Mouse (Mus musculus): Measurements from ENCODE around the gene Gab2. TPM values are rescaled to one million over a fixed set of nuclear protein-coding genes. Genes with fewer than 3 reads are reported as not detected.
A peak's percentile ranks its signal among the peaks of the same experiment; 100 is the strongest.

The Gab2 gene
- total RNA-seq (2022): 1 to 10 TPM; 3.6 to 7.0 (median 5.3) TPM

DNA sequence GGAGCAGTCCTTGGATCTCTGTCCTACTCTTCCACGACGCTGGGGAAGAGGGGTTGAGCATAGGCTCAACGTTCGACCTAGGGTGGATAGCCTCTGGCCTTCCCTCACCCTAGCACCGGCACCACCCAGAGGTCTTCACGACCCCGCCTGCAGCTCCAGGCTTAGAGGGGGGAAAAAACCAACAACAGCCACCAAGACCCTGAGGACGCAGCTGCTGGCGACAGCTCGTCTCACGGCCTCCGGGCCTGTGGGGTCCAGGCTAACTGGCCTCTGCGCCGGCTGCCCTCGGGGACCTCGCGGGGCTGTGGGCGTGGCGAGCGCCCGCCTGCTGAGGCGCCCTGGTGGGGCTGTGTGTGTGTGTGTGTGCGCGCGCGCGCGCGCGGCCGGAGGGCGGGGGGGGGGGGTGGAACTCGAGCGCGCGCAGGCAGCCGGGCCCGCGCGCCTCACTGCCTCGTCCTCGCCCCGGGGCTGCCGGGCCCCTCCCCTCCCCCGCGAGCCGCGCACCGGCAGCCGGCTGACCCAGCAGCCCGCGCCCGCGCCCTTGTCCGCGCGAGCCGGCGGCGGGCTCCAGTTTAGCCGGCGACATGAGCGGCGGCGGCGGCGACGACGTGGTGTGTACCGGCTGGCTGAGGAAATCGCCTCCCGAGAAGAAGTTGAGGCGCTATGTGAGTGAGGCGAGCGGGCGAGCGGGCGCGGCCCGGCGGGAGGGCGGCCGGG lies at the start of gene Gab2:
Gene Gab2, plus strand, starts transcription at position 345 of the 717 bp plus-strand sequence.
- peak; percentile 61 to 69 for DNase-seq (ENCODE audit: low spot score in 2 of 2)

DNA sequence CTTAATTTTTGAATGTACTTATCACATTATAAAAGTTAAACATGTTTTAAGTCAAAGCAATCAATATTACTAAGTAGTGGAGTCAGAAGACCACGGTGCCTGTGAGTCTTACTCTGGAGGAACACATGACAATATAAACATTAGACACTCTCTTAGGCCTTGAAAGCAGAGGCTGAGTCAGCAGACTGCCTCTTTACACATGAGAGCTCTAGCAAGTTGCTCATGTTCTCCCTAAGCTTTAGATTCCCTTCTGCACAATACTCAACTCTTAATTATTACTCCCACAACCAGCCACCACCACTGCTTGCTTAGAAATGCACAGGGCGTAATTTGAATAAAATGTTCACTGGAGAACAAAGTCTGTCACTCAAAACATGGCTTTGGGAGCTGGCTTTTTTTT lies 49.0 kb upstream of the Gab2 start:
- no peak for DNase-seq (ENCODE audit: low spot score in 2 of 2)

DNA sequence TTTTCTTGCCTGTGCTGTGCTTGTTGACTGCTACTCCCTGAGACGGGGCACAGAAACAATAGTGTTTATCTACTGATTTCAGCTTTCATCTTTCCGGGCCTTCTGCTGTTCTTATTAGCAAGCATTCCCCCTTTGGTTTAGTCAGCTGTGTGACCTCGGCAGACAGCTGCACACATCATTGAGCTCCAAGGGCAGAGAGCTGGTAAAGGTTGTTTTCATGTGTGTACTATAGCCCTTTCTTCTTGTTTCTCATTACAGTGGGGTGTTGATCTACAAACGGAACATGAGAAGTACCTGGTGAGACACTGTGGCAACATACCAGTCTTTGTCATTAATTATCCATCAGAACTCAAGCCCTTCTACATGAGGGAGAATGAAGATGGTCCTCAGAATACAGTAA lies 41.7 kb upstream of the Gab2 start:
- DNase-seq (ENCODE audit: low spot score in 2 of 2): no peak

DNA sequence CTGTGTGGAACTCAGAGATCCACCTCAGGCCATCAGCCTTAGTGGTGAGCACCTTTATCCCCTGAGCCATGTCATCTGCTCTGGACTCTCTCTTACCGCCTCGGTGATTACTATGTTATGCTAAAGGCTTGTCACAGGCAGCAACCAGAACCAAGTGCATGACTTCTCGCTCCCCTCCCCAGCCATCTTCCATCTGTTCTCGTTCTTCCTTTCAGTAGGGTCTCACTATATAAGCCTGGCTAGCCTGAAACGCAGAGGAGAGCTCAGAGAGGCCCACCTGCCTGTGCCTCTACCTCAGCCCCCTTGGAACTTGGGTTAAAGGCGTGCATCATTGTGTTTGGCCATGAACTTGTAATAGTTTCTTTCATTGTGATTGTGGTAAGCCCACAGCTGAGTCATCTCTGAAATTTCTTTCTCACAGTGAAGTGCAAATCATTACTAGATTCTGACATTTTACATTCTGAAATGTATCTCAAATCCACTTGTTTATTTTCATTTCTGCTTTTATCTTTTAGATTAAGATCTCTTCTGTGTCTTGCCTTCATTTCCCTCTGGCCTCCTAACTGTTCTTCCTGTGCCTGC lies 39.4 kb upstream of the Gab2 start:
- DNase-seq (ENCODE audit: low spot score in 2 of 2): no peak

DNA sequence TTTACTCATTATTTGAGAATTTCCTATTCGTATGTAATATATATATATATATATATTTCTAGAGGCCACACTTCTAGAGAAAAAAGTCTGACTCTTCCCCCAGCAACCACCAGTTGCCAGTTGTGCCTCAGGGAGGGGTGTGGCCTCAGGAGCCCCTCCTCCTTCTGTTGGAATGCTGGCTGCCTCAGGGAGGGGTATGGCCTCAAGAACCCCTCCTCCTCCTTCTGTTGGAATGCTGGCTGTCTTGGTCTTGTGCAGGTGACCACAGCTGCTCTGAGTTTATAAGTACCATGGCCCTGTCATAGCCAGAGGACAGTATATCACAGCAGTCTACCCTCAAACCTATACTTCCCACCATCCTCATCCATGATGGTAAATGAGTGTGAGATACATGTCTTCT lies 38.4 kb upstream of the Gab2 start:
- no peak for DNase-seq (ENCODE audit: low spot score in 2 of 2)

DNA sequence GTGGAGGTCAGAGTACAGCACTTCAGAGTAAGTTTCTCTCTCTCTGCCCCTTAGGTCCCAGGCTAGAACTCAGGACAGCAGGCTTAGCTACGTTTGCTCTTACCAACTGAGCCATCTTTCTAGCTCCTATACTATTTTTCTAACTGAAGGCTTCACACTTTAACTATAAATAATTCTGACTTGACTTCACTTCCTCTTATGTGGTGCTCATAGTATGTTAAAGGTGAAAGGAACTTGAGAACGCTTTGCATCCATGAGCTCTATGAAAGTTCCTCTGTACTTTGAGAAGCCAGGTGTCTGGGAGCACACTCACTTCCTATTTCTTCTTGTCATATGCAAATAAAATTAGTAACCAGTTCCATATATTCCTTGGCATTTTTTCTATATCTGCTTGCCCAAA lies 20.4 kb upstream of the Gab2 start:
- no peak for DNase-seq (ENCODE audit: low spot score in 2 of 2)

DNA sequence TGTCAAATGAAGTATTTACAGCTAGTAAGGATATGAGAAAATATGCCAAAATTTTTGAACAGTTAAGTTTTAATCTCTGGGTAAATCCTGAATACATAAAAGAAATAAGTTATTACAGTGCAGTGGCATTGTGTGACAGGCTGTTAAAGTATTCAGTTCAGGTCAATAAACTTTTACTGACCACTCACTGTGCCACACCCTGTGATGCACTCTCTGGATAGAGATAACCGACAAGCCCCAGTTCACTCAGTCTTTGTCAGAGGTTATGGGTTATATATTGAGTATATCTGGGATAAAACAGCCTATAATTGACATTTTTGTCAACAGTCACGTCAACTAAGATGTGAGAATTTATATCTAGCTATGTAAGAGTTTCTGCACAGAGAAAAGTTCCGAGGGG lies 9.9 kb upstream of the Gab2 start:
- DNase-seq (ENCODE audit: low spot score in 2 of 2): no peak

DNA sequence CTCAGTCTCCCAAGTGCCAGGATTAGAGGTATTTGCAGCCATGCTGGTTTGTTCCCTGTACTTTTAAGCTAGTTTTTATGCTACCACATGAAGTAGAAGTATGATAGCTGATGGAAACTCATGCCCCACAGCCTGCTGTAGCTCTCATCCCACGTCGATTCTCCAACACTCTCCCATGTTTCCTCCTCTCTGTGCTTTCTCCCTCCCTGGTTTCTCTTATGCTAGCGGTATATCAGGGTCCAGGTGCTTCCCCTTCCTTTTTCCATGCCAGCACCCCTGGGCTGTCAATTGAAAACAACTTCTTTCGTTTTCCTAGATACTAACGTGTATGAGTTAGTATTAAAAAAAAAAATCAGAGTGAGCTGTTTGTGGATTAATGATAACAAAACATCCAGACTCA lies 9.3 kb upstream of the Gab2 start:
- no peak for DNase-seq (ENCODE audit: low spot score in 2 of 2)

DNA sequence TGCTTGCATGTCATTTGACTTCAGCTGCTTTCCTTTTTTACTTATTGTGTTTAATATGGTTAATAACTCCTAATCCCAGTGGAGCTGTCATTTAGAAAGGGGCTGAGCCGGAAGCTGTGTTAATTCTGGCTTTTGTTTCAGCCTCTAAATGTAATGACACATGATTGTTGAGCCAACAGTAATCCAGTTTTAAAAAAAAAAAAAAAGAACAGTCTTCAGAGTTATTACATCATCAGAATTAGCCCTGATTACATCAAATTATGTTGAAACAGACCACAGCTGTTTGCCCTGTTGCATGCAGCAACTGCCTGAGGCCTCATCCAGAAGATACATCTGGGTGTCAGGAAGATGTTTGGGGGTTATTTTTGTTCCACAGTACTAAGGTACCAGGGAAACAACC lies 6.4 kb upstream of the Gab2 start:
- no peak for DNase-seq (ENCODE audit: low spot score in 2 of 2)

DNA sequence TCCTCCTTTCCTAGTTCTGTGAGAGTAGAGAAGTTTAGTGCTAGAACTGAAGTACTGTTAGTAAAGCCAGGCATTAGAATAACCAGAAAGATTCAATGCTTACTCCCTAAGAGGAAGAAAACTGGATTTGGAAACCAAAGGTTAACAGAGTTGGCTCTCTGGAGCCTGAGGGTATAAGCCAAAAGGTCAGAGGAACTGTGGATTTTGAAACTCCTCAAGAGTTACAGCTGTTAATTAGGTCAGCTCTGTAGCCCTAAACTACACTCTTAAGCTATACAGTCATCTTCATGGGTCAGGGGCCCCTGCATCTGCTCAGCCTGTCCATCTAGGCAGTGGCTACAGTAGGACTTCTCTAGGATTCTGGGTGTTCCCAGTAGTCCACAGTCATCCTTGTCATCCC lies 4.4 kb upstream of the Gab2 start:
- DNase-seq (ENCODE audit: low spot score in 2 of 2): no peak

DNA sequence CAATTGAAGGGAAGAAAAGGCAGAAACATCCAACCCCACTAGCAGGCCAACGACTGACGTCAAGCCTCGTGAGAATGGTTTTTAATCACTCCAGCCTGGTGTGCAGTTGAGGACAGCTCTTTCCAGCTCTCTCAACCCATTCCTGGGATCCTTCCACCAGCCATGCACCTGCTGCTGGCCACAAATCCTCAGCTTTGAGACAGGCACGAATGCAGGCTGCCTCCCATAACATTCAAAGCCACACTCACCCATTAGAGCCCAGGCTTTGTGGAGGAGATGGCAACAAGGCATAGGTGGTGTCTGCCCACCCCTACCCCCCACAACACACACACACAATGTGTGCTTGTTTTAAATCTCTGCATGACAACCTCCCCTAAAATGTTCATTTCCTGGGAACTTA lies 2.7 kb upstream of the Gab2 start:
- no peak for DNase-seq (ENCODE audit: low spot score in 2 of 2)

DNA sequence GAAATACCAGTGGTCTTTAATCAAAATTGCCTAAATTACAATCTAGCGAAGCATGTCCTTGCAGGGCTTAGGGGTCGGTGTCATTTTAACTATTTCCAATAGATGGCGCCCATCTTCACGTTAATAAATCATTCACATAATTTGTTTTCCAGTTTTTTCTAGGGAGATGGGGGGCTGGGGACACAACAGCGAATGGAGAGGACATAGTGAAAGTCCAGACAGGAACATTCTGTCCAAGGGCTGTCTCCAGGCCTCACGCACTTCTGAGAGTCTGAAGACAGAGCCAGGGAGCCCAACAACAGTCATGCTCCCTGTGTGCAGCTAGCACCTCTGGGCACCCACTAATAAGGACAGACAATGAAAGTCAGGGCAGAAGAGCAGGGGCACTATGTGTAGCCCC lies 2.2 kb upstream of the Gab2 start:
- peak; percentile 16 to 25 for DNase-seq (ENCODE audit: low spot score in 2 of 2)

DNA sequence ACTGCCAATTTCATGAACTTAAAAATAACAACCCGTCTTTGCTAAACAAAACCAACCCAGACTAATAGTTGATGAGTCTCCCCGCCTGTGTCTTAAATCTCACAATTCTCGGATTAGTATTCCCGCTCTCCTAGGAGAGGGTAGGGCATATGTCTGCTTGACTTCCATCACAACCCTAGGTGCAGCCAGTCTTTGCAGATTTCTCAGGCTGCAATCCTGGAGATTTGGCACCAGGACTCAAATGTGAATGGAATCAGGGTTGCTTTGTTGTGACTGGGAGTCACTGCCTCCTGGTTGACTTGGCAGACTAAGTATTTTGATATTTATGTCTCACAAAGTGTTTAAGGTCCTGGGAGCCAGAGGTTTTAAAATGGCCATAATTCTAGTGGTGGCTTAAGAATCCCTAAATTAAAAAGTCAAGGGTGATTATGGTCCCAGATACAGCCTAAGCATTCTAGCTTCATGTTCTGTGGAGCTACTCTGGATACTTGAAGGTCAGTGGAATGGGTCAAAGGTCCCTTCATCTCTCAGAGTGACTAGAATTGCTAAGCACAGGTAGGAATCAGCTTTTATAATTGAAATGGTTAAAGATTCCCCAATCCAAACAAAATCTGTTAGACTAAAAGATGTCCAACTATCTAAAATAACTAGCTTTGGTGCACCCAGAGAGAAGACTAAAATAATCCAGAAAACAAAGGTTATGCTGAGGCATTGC lies 1.6 kb upstream of the Gab2 start:
- DNase-seq (ENCODE audit: low spot score in 2 of 2): no peak

DNA sequence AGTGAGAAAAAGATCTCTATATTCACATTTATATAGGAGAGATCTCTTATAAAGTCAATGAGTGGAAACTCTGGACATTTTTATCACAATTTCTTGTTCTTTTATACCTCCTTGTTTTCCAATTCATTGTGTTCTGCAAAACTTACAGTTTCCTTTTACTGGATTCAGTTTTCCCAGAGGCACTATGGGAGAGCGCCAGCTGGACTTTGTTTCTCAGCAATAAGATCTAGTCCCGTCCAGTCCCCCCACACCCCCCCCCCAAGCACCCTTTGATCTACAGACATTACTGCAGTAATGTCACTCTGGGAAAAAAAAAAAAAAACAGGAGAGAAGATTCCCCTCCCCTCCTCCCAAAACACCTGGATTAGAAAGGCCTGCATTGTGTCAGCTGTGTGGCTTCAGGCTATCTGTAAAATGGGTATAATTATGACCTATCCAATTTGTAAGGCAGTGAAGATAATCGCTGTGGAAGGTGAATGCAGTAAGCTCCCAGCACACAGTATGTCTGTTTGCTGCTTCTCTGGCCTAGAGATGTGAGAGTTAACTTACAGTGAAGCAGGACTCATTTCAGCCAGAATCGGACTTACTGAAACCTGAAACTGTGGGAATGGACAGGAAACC lies 655 bp upstream of the Gab2 start:
- no peak for DNase-seq (ENCODE audit: low spot score in 2 of 2)

DNA sequence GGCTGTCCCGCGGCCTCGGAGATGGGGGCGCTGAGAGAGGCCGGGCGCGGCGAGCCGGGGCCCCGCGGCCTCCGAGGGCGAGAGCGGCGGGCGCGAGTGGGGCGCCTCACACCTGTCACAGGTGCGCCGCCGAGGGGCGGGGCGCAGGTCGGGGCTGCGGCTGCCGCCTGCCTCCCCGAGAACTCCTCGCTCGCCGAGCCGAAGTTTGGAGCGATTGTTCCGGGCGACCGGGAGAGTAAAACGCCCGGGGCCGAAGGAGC lies 503 bp downstream of the Gab2 start:
- no peak for DNase-seq (ENCODE audit: low spot score in 2 of 2)

DNA sequence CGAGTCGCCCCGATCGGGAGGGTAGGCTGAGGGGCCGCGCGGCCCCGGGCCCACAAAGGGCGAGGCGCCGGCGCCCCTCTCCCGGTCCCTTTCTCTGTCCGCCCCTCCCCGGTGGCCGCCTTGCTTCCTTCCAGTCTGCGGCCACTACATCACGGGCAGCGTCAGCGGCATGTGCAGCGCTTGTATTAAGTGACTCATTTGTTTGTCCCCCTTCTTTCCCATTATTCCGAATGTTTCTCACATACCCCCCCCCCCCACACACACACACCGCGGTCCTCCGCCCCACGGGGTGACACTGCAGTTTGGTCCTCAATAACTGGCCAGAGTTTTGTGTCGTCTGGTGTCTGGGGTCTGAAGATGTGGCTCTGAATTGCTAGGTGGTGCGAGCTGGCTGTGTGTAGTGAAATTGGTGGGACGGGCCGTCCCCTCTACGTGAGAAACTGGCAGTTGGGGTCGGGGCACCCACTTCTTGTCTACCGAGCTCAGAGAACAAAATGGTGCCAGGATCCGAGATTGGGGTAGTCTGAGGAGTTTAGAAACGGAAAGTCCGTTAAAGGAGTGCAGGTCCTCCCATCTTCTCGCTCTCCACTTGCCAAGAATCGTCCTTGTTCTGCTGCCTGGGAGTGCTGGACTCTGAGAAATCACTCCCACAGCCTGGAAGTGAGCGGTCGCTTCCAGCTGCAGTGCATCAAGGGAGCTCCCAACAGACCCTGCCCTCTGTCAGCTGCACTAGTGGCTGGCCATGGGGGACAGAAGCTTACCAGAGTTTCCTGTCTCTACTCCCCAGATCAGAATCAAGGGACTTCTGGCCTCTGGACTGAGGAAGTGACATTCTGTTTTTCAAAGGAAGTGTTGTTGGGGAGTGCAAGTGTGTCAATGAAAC lies 1.1 kb downstream of the Gab2 start:
- DNase-seq (ENCODE audit: low spot score in 2 of 2): peak; percentile 40 to 52

DNA sequence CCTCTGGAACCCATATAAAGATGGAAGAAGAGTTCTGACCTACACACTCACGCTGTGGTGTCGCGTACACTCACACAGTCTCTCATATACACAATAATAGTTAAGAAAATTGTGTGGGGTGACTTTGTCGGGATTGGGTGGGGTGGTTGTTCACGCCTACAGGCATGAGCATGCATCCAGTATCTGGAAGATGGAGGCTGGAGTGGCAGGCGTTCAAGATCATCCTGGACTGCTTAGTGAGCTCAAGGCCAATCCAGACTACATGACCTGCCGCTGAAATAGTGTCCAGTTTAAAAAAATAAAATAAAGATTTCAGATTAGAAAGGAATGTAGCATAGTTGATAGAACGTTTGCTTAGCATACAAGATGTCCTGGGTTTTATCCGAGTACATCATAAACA lies 2.2 kb downstream of the Gab2 start:
- no peak for DNase-seq (ENCODE audit: low spot score in 2 of 2)

DNA sequence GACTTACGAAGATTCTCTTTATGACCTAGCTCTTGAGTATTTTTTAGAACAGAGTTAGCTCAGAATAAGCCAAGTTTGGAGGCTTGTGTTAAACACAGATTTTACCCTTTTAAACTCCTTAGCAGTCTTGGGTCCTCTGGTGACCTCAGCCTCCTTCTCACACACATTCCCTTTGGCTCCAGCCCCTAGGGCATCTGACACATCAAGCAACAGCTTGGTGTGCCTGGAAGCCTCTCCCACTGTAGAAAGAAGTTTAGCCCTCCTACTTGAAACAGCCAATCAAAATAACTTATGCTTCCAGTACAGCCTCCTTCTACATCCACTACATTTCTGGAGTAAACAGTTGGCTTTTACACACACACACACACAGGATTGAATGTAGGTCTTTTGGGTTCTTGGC lies 2.8 kb downstream of the Gab2 start:
- DNase-seq (ENCODE audit: low spot score in 2 of 2): no peak

DNA sequence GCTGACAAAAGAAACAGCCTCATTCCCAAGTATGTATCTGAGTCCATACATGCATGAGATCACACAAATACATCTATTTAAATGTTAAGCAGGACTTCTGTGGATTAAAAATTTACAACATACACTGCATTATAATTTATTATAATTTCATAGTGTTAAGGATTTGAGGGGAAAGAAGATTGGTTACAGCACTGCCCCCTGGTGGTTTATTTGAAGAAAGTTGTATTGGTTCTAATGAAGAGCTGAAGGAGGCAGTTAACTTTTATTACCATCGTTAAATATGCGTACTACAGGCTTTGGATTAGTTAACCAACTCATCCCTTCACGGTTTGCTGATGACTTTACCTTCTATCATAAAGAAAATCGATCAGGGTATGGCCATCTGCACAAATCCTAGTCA lies 3.9 kb downstream of the Gab2 start:
- DNase-seq (ENCODE audit: low spot score in 2 of 2): no peak

DNA sequence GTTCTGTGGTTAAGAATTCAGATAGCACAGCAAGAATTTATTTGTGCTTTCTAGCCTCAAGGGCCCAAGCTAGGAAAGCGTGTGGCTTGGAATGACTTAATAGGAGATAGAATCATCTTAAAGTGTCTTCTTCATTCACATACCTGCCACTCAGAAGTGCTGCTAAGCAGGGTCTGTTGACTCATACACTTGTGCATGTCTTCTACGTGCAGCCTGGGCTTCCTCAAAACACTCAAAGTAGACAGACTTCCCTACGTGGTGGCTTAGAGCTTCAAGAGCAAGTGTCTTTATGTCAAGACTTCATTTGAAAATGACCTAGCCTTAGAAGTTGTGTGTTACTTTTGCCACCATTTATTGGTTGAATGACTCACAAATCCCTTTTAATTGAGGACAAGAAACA lies 12.9 kb downstream of the Gab2 start:
- no peak for DNase-seq (ENCODE audit: low spot score in 2 of 2)

DNA sequence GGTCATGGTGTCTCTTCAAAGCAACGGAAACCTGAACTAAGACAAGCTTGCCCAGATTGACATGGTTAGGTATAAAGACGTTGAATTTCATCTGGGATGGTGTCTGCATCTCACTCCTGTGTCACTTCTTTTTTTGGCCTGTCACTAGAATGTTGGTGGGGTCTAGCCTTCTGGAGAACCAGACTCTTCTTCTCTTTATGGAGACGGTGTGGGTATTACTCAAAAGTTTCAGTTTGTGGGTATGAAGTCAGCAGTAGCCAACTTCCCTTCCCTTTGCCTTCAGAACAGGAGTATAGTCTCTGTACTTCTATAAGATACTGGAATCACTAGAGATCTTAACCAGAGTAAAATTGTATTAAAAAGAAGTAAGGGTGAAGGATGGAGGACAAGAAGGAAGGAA lies 26.7 kb downstream of the Gab2 start:
- no peak for DNase-seq (ENCODE audit: low spot score in 2 of 2)

DNA sequence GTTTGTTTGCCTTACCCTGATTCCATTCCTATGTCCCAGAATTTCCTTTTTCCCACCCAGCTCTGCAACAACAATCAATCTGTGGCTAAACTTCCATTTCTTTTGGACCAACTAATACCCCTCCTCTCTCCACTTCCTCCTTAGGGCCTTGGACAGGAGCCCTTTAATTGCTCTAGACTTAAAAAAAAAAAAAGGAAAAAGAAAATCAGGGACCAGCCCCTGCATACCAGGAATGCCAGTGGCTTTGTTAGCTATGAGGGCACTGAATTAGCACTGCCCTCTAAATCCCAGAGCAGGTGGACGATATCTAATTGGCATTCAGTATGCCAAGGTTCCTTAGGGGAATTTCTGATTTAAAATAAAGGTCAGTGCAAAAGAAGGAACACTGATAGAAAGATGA lies 47.6 kb downstream of the Gab2 start:
- no peak for DNase-seq (ENCODE audit: low spot score in 2 of 2)

Measured in gastrocnemius, adult 8-10 months (tissue).